In the genomic region with DNA sequence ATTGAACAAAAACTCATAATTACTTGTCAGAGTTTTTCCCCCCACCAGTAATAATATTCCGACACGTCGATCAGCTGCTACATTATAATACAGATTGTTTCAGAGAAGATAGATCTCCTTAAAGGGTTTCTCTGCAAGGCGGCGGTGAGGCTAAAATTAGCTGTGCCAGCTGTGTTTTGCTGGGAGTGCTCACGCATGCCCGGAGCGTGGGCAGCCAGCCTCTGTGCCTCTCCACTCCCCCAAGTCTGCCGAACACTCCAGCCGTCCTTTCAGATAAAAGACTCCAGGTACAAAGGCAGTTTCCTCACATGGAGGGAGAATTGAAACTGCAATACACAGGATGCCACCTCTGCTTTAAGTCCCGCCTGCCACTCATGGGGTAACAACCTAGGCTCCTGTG, we compare ENCODE assay signal across 8 mouse cellular contexts.
A peak's percentile ranks its signal among the peaks of the same experiment; 100 is the strongest.
DNase-seq lines count a peak whose midpoint lies in the region.

No protein-coding gene starts in this region.

- DNase-seq in embryo, embryonic 11 days: peak; percentile 27
- DNase-seq in embryo, embryonic 9.5 days (ENCODE audit: extremely low spot score): no peak
- DNase-seq in right cerebral cortex, adult 18-20 months: peak; percentile 76
- DNase-seq in right cerebral cortex, postnatal 4 days: no peak
- DNase-seq in layer of hippocampus, adult 8-10 months (ENCODE audit: low spot score in 2 of 2): peak; percentile 9 to 38
- DNase-seq in lung, postnatal 36 days: peak; percentile 56
- no peak for DNase-seq in urinary bladder, postnatal 25 days (ENCODE audit: low spot score)
- no peak for DNase-seq in cerebellum, postnatal 14 days

Comparison
In these comparisons a context has a peak if more than half of its experiments do, and no peak if none do; other contexts are left out.
1. DNase-seq: peak in embryo, embryonic 11 days (single experiment), right cerebral cortex, adult 18-20 months (single experiment), layer of hippocampus, adult 8-10 months (2 of 2) and lung, postnatal 36 days (single experiment); none in embryo, embryonic 9.5 days (single experiment), right cerebral cortex, postnatal 4 days (single experiment), urinary bladder, postnatal 25 days (single experiment) and cerebellum, postnatal 14 days (0 of 2).